Mouse (Mus musculus) 416B (cell line): ENCODE data around the gene Klf7.
A peak's percentile ranks its signal among the peaks of the same experiment; 100 is the strongest.

Source experiments
- DNase-seq: peaks from one replicate; pipeline ENCODE4 v3.0.0; 2011; ENCODE audit warnings: low read depth

Klf7 gene

GRCm38 (mm10) chr1:64104665-64105064, 17.4 kb downstream of the Klf7 start:
- DNase-seq = peak; percentile 83

GRCm38 (mm10) chr1:64101331-64101730, 20.8 kb downstream of the Klf7 start:
- peak; percentile 85 for DNase-seq

DNA sequence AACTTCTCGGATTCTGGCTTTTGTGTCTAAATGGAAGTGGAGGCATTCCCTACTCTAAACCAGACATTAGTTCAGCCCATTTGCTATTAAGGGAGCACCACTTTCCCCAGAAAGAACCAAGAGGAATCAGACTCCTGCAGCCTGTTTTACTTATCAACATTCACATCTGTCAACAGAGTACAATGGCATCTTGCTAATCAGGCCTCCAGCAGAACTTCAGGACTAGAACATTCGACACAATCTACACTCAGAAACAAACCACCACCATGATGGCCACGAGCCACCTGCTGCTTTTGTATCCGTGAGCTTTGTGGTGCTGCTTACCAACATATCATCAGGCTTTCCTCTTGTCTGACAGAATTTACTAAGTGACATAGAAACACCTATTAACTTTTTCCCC, 23.3 kb downstream of the Klf7 start:
- DNase-seq = peak; percentile 46

GRCm38 (mm10) chr1:64097640-64098287, 24.3 kb downstream of the Klf7 start:
- no peak for DNase-seq

- no peak for DNase-seq
These were observed 29.1 kb downstream of the Klf7 start for GRCm38 (mm10) chr1:64093018-64093417.

GRCm38 (mm10) chr1:64091591-64091990, 30.5 kb downstream of the Klf7 start:
- DNase-seq = no peak

DNA sequence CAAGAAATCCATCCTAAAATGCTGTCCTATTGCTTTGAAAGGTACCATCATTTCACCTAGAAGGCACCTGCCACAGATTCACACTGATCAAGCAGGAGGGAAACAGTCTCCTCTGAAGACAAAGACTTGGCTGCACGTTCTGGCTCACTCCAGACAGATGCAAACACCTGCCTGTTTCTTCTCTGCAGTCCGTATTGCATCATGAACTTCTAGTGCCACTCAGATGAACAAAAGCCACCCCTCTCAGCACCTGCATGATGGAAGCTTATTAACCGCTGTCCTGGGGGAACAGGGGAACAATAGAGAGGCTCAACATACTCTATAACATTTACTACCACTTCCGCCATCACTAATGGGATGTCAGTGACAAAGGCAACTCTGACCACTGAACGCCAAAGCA, 31.5 kb downstream of the Klf7 start:
- no peak for DNase-seq

- DNase-seq = no peak
These were observed 32.4 kb downstream of the Klf7 start for GRCm38 (mm10) chr1:64089691-64090090.

DNA sequence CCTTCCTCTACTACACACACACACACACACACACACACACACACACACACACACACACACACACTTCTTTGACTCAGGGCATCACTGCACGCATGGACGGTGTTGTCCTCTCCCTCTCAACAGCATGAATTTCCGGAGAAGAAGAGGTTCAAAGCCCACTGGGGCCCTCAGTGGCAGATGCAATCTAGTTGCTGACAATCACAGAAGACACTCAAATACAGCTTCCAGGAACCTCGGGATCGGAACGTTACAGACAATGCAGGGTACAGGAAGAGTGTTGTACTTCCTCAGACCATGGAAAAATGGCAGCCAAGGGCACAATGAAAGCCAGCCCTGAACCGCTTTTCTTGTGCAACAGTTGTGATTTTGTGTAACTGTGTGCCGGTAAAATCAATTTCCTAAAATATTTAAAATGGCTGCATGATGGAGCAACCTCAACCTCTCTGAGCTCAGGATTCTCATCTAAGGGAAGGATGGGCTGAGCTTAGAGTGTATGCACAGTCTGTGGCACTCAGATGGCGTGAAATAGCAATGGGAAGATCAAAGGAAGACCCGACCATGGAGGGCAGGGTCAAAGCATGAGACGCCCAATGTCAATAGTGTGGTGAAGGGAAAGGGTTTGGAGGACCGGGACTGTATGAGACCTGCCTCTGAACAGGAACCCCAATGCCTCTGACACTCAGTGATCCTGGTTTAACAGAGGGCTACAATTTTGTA, 33.3 kb downstream of the Klf7 start:
- DNase-seq = no peak

DNA sequence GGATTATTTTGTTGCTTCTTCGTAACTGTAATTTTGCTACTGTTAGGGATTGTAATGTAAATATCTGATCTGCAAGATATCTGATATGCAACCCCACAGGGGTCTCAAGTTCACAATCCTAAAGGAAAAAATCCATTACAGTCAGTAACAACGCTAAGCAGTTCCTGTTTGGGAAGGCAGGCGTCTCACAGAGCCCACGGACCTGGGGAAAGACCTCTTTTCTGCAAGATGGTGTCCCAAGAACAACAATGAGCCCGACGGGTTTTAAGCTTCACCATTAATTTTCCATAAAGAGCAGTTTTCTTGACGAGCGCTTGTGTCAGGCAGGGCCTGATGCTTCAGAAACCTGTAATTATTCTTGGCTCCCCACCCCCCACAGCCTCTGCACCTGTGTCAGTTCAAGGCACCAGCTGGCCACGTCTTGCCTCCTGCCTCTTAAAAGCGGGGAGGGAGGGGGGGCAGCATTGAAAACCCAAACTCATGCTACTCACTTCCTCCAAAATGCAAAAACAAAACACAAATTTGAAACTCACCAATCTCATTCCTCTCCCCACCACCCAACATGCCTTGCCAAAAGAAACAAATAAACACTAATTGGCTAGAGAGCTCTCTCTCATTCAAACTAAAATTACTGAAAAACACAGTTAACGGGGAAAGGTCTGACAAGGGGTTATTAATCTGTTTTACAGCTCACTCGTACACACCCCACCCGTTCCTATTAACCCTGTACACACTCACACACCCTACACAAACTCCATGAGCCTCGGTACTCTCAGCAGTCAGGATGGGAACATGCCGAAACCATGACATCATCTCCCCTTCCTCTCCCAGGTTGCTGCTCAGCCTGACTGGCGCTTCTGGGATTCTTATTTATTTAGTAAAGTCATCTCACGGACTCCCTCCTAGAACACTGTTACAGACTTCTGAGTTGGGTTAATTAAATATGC, 34.2 kb downstream of the Klf7 start:
- no peak for DNase-seq

GRCm38 (mm10) chr1:64085875-64086274, 36.2 kb downstream of the Klf7 start:
- no peak for DNase-seq

GRCm38 (mm10) chr1:64085361-64085760, 36.7 kb downstream of the Klf7 start:
- no peak for DNase-seq

DNA sequence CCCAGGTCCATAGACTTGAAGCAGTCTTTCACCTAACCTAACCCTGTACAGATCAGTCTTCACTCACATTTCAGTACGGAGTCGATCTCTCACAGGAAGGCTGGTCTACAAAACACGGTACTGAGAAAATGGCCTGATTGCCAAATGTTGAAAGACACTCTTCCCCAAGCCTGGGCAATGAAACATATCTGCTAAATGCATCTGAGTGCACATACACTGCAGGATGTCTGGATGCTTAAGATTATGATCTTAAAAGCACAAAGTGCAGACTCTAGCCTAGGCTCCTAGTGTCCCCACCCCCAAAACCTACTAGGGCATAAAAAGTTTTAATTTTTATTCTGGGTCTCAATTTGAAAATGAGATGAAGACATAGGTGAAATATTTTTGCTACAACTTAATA, 37.4 kb downstream of the Klf7 start:
- peak; percentile 92 for DNase-seq

DNA sequence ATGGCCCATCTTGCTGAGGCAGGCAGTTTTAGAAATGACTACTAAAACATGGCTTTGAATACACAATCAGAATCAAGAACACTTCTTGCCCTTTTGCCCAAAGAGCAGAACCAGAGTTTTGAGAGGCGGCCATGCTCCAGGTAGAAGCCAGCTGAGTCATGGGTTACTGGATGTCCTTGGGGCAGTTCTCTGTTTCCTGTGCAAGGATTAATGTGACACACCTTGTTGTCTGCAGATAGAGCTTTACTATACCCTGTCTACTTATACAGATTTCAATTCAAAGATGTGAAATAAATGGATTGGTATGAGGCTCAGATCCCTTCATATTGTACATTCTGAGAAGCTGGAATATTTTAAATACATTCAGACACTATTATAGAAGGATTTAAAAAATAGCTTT, 40.3 kb downstream of the Klf7 start:
- no peak for DNase-seq

GRCm38 (mm10) chr1:64081217-64081616, 40.9 kb downstream of the Klf7 start:
- DNase-seq = peak; percentile 56

- peak; percentile 35 for DNase-seq
These were observed 41.8 kb downstream of the Klf7 start for GRCm38 (mm10) chr1:64080263-64080662.

- DNase-seq = peak; percentile 95
These were observed 43.3 kb downstream of the Klf7 start for GRCm38 (mm10) chr1:64078747-64079211.

DNA sequence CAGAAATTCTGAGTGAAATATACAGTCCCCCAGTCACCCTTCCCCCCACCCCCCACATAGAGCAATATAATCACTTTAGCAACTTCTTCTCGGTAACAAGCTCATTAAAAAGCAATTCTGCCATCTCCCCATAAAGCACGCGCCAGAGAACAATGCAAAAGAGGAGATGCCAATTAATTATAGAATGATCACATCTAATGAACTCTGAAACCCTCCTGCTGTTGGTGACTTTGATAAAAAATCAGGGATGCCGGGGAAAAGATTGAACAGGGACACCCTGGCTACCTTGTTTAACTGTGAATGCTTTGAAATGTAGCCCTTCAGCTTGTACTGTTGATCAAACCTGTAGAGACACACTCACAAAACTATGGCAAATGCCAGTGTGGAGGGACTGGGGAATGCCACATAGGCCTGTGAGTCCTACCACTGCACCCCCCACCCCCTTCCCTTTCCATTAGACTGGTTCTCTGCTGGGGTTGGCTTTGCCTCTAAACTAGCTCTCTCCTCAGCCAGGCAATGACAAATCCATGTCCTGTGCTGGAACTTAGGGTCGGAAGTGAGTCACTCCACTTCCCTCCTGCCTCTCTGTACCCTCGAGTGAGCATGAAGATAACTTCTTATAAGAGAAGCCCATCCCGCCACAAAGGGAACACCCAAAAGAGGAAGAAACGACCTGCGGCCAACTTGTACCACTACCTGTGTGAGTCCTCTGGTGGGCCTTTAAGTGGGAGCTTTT, 43.9 kb downstream of the Klf7 start:
- DNase-seq = peak; percentile 97

- no peak for DNase-seq
These were observed 48.0 kb downstream of the Klf7 start for GRCm38 (mm10) chr1:64074051-64074450.

DNA sequence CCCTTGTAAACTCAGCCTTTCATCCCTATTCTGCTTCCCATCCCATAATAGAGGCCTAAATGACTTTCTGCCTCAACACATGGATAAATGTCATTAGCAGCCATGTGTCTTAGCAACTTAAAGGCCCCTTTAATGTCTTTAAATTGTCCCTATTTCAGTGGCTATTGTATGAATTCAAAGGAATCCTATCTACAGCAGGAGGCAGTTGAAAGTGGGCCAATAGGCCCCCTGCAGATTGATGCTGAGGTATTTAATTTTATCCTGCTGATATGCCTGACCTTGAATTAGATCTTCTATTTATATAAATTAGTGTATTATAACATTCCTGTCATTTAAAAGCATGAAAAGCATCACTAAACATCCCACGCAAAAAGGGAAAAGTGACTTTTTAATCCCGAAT, 51.1 kb downstream of the Klf7 start:
- DNase-seq = no peak

DNA sequence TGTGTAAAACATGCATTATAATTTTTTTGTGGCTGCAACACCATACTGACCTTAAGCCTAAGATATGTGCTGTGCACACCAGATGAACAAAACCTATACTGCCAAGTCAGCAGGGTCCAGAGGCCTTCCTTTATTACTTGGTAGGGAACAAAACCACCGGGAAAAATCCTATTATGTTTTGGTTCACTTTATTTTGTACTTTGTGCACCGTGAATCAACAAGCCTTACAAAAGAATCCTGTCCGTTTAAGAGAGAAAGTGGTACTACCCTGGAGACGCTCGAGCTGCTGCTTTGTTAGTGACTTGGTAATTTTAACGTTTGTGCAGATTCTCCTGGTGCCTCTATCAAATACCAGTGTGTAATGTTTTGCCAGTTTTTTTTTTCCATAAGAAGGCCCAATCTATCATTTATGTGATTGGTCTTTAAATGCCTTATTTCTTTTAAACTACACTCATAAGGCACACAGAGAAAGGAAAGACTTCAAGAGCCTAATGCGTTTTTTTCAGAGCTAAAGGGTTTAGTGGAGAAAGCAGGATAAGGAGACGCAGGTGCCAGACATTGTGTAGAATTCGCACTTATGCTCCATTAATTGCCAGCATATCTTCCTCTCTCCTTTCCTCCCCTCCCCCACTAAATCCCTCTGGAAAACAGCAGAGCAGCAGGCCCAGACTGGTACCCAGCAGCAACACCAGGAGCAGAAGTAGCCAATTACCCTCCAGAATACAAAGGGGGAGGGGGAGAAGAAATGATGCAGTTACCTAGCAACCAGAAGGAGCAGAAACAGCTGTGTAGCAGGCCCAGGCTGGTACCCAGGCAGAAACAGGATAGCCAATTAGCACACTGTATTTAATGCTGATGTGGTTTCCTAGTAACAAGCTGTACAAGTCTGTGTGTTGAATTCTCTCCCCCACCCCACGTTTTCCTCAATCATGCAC, 55.5 kb downstream of the Klf7 start:
- DNase-seq = no peak
